Mouse (Mus musculus) c-Kit-positive CD71-negative TER-119-negative erythroid progenitor cells, embryonic 14.5 days (primary cell): ENCODE results near the gene Ccdc42.

ENCODE experiments used
- DNase-seq: peaks from one replicate; pipeline ENCODE4 v3.0.0-alpha.2; 2013; ENCODE audit warnings: low read depth

Ccdc42 gene

GRCm38 (mm10) chr11:68585890-68586289, 931 bp upstream of the Ccdc42 start:
- DNase-seq, result no peak

- DNase-seq, result peak; percentile 48
Measured at GRCm38 (mm10) chr11:68589055-68589809, 2.4 kb downstream of the Ccdc42 start.

GRCm38 (mm10) chr11:68591708-68592107, 4.9 kb downstream of the Ccdc42 start:
- DNase-seq, result no peak

- no peak for DNase-seq
Measured at GRCm38 (mm10) chr11:68593247-68593646, 6.4 kb downstream of the Ccdc42 start.

- DNase-seq, result no peak
Measured at GRCm38 (mm10) chr11:68597912-68598311, 11.1 kb downstream of the Ccdc42 start.

- DNase-seq, result no peak
Measured at GRCm38 (mm10) chr11:68600551-68601021, 13.8 kb downstream of the Ccdc42 start.

GRCm38 (mm10) chr11:68601486-68601991, 14.7 kb downstream of the Ccdc42 start:
- DNase-seq, result no peak

GRCm38 (mm10) chr11:68602200-68602931, 15.5 kb downstream of the Ccdc42 start:
- DNase-seq, result no peak

GRCm38 (mm10) chr11:68607046-68607445, 20.2 kb downstream of the Ccdc42 start:
- DNase-seq, result no peak

GRCm38 (mm10) chr11:68609910-68610566, 23.2 kb downstream of the Ccdc42 start:
- no peak for DNase-seq

- DNase-seq, result no peak
Measured at GRCm38 (mm10) chr11:68610567-68610947, 23.7 kb downstream of the Ccdc42 start.

GRCm38 (mm10) chr11:68613071-68613711, 26.4 kb downstream of the Ccdc42 start:
- no peak for DNase-seq

- no peak for DNase-seq
Measured at GRCm38 (mm10) chr11:68622751-68623150, 35.9 kb downstream of the Ccdc42 start.

- DNase-seq, result peak; percentile 54
Measured at GRCm38 (mm10) chr11:68623225-68623870, 36.5 kb downstream of the Ccdc42 start.

- no peak for DNase-seq
Measured at GRCm38 (mm10) chr11:68623871-68624258, 37.0 kb downstream of the Ccdc42 start.

- no peak for DNase-seq
Measured at GRCm38 (mm10) chr11:68631611-68632316, 44.9 kb downstream of the Ccdc42 start.

GRCm38 (mm10) chr11:68637861-68638615, 51.2 kb downstream of the Ccdc42 start:
- no peak for DNase-seq

GRCm38 (mm10) chr11:68641361-68641760, 54.5 kb downstream of the Ccdc42 start:
- DNase-seq, result no peak

GRCm38 (mm10) chr11:68644781-68645180, 58.0 kb downstream of the Ccdc42 start:
- DNase-seq, result no peak
